Mouse (Mus musculus) mouse embryonic stem cell (cell line): ENCODE results near the gene Cldn15.
"Not testable (repeated sequence)": the region's sequence is repeated elsewhere in the genome, so short reads cannot be mapped to it uniquely, and the experiment has no call there.

Experiments used
- in situ Hi-C, 2 experiments: fragments of 300-500 bp; cut with MboI; formaldehyde crosslinking; loops; 1 replicate in 1 of 2; 3 replicates in 1 of 2; pipeline ENCODE4 v1.14.3; 2019 to 2020; ENCODE audit warnings: low sequenced_read_pairs in 2 of 2, low pct_unique_long_range_greater_than_20kb in 1 of 2, mixed read lengths in 1 of 2; ENCODE audit not compliant: unreplicated experiment in 1 of 2

Cldn15 gene

GRCm38 (mm10) chr5:136943382-136943781 lies 23.0 kb upstream of the Cldn15 start:
- in situ Hi-C loops: no loop called here

GRCm38 (mm10) chr5:136945084-136945483 lies 21.3 kb upstream of the Cldn15 start:
- in situ Hi-C loops: no loop called here

GRCm38 (mm10) chr5:136947874-136948273 lies 18.5 kb upstream of the Cldn15 start:
- in situ Hi-C loops: no loop called here

- in situ Hi-C loops: not testable (repeated sequence)
Observed at GRCm38 (mm10) chr5:136949551-136950336, 16.7 kb upstream of the Cldn15 start.

GRCm38 (mm10) chr5:136950521-136950920 lies 15.9 kb upstream of the Cldn15 start:
- in situ Hi-C loops: no loop called here

GRCm38 (mm10) chr5:136952153-136952552 lies 14.3 kb upstream of the Cldn15 start:
- in situ Hi-C loops: no loop called here

GRCm38 (mm10) chr5:136953015-136953414 lies 13.4 kb upstream of the Cldn15 start, which contains the start of gene Fis1:
TSS of gene Fis1 (plus strand) at chr5:136953275.
- in situ Hi-C loops: no loop called here

GRCm38 (mm10) chr5:136953440-136953951 lies 12.9 kb upstream of the Cldn15 start:
- in situ Hi-C loops: no loop called here

- in situ Hi-C loops: no loop called here
Observed at GRCm38 (mm10) chr5:136955622-136956021, 10.8 kb upstream of the Cldn15 start.

- in situ Hi-C loops: no loop called here
Observed at GRCm38 (mm10) chr5:136957250-136957649, 9.2 kb upstream of the Cldn15 start.

- in situ Hi-C loops: no loop called here
Observed at GRCm38 (mm10) chr5:136958991-136959605, 7.3 kb upstream of the Cldn15 start.

GRCm38 (mm10) chr5:136960053-136960452 lies 6.4 kb upstream of the Cldn15 start:
- in situ Hi-C loops: no loop called here

GRCm38 (mm10) chr5:136961334-136961982 lies 5.0 kb upstream of the Cldn15 start:
- in situ Hi-C loops: no loop called here

GRCm38 (mm10) chr5:136961983-136962461 lies 4.4 kb upstream of the Cldn15 start:
- in situ Hi-C loops: no loop called here

GRCm38 (mm10) chr5:136962501-136962900 lies 3.9 kb upstream of the Cldn15 start:
- in situ Hi-C loops: no loop called here

- in situ Hi-C loops: no loop called here
Observed at GRCm38 (mm10) chr5:136962966-136963540, 3.4 kb upstream of the Cldn15 start.

- in situ Hi-C loops: no loop called here
Observed at GRCm38 (mm10) chr5:136965210-136965609, 1.2 kb upstream of the Cldn15 start.

GRCm38 (mm10) chr5:136965686-136966085 lies 730 bp upstream of the Cldn15 start:
- in situ Hi-C loops: no loop called here
